Mouse (Mus musculus): Measurements from ENCODE around the gene Rarb.

The Rarb gene

GRCm38 (mm10) chr14:16735331-16736012 lies 83.5 kb downstream of the Rarb start:
- peak; percentile 20 for DNase-seq (ENCODE audit: low spot score)

DNA sequence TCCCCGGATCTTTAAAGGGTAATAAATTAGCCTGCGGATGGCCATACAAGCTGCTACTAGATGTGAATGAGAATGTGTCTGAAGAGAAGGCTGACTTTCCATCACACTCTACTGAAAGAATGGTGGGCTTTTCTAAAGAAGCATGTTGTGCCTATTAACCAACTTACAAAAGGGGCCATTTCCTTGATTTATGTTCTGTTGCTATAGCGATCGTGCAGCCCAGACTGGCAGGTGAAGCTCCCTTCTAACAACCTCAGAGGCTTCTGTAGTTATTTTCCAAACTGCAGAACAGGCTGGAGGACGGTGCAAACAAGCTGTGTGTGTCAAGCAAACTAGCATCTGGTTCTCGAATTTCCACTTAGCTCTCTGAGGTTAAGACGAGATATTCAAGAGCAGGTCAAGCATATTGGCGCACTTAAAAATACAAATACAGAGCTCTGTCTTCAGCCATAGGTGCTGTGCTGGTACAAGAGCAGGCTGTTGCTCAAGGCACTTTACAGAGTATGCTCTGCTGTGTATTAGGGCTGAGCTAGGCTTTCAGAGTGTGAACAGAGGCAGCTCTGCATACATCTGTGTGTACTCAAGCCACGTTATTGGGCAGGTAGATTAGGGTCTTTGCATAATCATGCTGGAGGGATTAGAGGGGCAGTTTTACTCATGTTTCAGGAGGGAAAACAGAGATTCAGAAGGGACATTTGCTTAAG lies 85.2 kb downstream of the Rarb start:
- DNase-seq (ENCODE audit: low spot score): peak; percentile 86

DNA sequence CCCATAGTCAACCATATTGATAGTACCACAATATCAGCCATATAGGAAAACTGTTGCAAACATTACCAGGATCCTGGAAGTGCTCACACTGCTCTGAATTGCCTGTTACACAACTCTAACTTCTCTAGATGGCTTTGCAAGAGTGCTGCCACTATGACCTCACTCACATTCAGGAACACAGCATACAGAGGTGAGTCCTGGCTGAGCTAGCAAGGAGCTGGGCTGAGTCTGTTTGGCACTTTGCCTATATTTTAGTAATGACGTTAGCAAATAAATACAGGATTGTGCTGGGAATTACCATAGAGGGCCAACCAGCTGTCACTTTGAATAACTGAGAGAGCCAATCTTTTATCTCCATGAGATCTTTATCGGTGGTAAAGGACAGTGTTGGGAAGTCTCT lies 86.9 kb downstream of the Rarb start:
- no peak for DNase-seq (ENCODE audit: low spot score)

DNA sequence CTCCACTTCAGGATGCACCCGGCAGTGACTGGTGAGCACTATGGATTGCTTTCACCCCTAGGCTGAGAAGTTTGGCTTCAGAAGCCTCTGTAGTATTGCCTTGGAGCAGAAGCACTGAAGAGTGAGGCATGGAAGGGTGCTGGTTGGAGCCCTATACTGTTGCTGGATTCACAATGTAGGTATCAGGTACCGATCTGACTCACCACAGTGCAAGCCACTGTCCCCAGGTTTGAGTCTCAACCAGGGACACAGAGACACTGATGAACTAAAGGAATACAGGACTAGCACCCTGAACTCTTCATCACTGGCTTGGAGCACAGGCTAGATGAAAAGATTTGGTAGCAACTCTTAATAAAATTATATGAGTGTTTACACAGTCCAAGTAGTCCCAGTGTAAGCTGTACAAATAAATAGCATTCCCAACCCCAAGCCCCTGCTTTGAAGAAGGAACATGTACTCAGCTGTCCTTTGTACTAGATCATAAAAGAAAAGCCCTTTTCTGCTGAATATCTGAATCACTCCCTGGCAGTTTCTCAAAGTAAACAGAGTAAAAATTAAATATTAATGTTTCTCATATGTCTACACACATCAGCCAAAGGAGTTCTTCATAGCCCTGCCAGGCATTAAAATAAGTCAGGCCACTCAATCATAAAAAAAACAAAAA lies 90.6 kb downstream of the Rarb start:
- DNase-seq (ENCODE audit: low spot score): no peak

GRCm38 (mm10) chr14:16723991-16724390 lies 95.0 kb downstream of the Rarb start:
- no peak for DNase-seq (ENCODE audit: low spot score)

- DNase-seq (ENCODE audit: low spot score): no peak
These were observed 101.1 kb downstream of the Rarb start for GRCm38 (mm10) chr14:16717821-16718220.

GRCm38 (mm10) chr14:16714344-16714955 lies 104.5 kb downstream of the Rarb start:
- peak; percentile 26 for DNase-seq (ENCODE audit: low spot score)

DNA sequence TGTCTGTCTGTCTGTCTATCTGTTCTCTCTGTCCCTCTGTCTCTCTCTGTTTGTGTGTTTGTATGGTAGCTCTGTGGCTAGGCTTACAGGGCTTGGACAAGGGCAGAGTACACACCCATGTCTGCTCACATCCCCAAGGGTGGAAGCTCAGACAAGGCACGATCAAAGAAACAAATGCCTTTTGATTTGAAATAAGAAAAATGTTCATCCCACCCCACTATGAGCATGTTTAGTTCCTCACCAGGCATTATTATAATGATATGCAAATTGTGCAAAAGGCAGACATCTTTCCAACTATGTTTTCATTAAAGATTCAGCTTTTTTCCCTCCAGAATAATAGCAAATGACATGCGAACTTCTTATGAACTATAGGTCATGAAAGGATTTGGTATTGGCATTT lies 105.2 kb downstream of the Rarb start:
- DNase-seq (ENCODE audit: low spot score): no peak

- no peak for DNase-seq (ENCODE audit: low spot score)
These were observed 119.7 kb downstream of the Rarb start for GRCm38 (mm10) chr14:16699228-16699627.

- peak; percentile 54 for DNase-seq (ENCODE audit: low spot score)
These were observed 123.4 kb downstream of the Rarb start for GRCm38 (mm10) chr14:16695453-16696120.

DNA sequence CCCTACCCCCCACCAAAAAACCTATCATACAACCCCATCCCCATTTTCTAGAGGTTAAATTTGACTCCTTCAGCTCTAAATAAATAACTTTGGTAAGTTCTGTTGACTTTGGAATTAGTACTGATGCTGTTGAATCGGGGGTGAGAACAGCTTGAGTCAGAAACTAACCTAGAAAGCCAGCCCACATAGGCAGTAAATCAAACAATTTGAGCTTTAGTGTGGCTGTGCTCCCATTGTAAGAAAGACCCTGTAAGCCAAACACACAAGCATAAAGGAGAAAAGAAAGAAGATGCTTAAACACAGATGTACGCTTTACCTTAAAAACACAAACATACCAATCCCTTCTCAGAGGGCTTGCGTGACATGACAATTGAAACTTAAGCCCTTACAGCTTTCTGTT lies 140.6 kb downstream of the Rarb start:
- no peak for DNase-seq (ENCODE audit: low spot score)

DNA sequence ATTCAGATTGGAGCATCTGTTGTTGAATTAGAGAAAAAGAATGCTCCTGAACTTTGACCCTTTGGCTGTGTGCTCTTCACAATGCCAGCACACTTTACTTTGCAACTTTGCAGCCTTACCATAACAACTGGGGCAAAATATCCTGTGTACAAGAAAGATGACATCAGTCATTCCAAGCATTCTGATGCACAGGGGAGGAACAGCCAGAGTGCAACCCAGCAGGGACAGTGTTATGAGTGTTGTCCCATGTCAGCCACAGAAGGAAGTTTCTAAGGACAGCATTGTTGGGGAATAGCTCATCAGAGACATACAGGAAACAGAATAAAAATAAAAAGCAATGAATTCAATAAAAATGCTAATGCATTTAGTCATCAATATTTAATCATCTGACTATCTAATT lies 141.9 kb downstream of the Rarb start:
- DNase-seq (ENCODE audit: low spot score): no peak

- no peak for DNase-seq (ENCODE audit: low spot score)
These were observed 148.4 kb downstream of the Rarb start for GRCm38 (mm10) chr14:16670571-16670970.

GRCm38 (mm10) chr14:16639153-16639943 lies 179.6 kb downstream of the Rarb start:
- DNase-seq (ENCODE audit: low spot score): no peak

GRCm38 (mm10) chr14:16613975-16614374 lies 205.0 kb downstream of the Rarb start:
- DNase-seq (ENCODE audit: low spot score): no peak

DNA sequence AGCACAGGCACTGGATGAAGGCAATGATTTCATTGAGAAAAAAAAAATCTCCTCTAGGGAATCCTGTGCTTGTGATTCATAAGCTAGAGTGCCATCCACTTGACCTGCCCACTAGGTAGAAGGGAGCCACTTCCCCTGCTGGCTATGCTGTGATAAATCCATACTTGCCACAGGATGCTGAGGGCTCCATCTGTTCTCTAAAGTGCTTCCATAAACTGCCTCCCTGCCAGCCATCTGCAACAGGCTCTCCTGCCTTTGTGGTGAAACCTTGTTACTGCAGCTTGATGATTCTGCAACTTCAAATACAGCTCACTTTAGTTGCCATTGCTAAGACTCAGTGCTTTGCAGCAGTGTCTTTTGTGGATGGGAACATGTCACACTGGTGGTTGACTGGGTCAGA lies 213.5 kb downstream of the Rarb start:
- peak; percentile 40 for DNase-seq (ENCODE audit: low spot score)

DNA sequence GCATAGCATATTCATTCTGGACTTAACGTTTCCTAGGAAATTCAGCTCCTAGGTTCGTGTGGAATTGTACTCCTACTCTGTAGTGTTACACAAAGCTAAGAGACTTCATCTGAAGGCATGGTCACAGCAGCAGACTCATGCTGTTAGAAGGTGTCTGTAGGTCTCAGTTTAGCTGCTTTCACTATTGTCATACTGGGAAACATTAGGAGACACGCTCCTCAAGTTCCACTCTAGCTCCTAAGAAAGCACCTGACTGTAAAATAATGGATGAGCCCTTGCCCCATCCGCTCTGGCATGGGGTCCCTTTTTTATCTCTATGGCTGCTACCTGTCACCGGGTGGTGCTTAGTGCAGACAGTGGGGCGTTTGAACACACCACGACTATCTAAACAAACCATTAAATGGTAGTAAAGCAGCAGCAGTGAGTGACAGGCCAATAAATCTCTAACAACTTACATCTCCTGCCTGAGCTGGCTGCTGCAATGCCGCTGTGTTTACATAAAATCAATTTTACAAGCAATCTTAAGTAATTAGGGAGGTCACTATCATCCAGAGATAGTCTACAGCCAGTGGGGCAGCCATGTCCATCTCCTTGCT lies 214.4 kb downstream of the Rarb start:
- no peak for DNase-seq (ENCODE audit: low spot score)

- DNase-seq (ENCODE audit: low spot score): peak; percentile 74
These were observed 215.8 kb downstream of the Rarb start for GRCm38 (mm10) chr14:16603040-16603590.

- no peak for DNase-seq (ENCODE audit: low spot score)
These were observed 219.7 kb downstream of the Rarb start for GRCm38 (mm10) chr14:16599224-16599623.

- DNase-seq (ENCODE audit: low spot score): no peak
These were observed 220.9 kb downstream of the Rarb start for GRCm38 (mm10) chr14:16598074-16598501.

DNA sequence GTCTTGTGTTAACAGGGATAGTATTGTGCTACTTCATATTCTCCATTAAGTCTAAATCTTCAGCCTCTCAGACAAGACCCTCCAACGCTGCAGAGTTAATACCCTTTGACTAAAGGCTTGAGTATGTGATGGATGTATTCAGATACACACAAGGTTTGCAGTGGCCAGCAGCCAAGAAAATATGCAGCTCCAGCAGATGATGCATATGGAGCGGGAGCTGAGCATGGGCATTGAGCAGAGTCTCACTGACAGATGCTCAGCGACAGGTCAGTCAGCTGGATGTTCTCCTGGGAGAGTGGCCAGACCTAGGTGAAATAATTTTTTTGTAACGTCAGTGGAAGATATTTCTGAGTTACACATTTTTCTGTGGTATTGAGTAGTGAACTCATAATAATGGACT lies 229.8 kb downstream of the Rarb start:
- no peak for DNase-seq (ENCODE audit: low spot score)
